Mouse (Mus musculus) embryonic stem cell, embryonic (primary cell): ENCODE measurements around the gene Polr3f.

Source experiments
- CTCF ChIA-PET, 4 experiments: fragments of 300-600 bp in 2 of 4; fragments of 350-600 bp in 2 of 4; sonication (Branson Sonifier 250); formaldehyde crosslinking; loops; one replicate each; lab custom pipeline; 2022; ENCODE audit warnings: inconsistent platforms in 2 of 4; lab: Charles Lee
- POLR2A ChIA-PET, 4 experiments: fragments of 300-600 bp in 2 of 4; fragments of 350-600 bp in 2 of 4; sonication (Branson Sonifier 250); formaldehyde crosslinking; loops; one replicate each; lab custom pipeline; 2022; ENCODE audit warnings: antibody characterized with exemption in 4 of 4, inconsistent platforms in 1 of 4; lab: Charles Lee

Gene Polr3f

GRCm38 (mm10) chr2:144550529-144550928 is 23.0 kb downstream of the Polr3f start, which contains the start of gene Rbbp9:
Rbbp9 (minus strand) TSS chr2:144550869.
- ChIA-PET CTCF (interaction anchor here in 1 of 4 experiments (1.5 kb wide), 1 partner anchor 43 kb away, joined by 7 read pairs; the partner anchor contains the start of gene Smim26), POLR2A (interaction anchor here in 3 of 4 experiments (0.6 to 3.1 kb wide), 27 partner anchors 9 to 1155 kb away, joined by 3 to 24 read pairs (median 4); partner anchors contain the start of genes Dtd1 (in 3 of the 3), Dzank1 (in 3 of the 3), Smim26 (in 3 of the 3) and Polr3f (in 2 of the 3))

GRCm38 (mm10) chr2:144553905-144554304 is 26.4 kb downstream of the Polr3f start:
- POLR2A ChIA-PET, result interaction anchor here in 1 of 4 experiments (1.6 kb wide), 1 partner anchor 39 kb away, joined by 5 read pairs; no protein-coding TSS in a partner anchor
- CTCF ChIA-PET, result no interaction called here

GRCm38 (mm10) chr2:144555286-144555819 is 27.8 kb downstream of the Polr3f start:
- CTCF ChIA-PET, result interaction anchor here in 3 of 4 experiments (0.6 to 1.0 kb wide), 4 partner anchors 14 to 258 kb away, joined by 3 to 5 read pairs (median 4); partner anchors contain the start of gene Dtd1 (in 1 of the 3)
- POLR2A ChIA-PET, result interaction anchor here (0.8 to 2.4 kb wide), 46 partner anchors 8 to 544 kb away, joined by 3 to 33 read pairs (median 5); partner anchors contain the start of genes Dtd1 (in 3 of the 4), Smim26 (in 3 of the 4), Dzank1 (in 2 of the 4) and Polr3f (in 2 of the 4)

- CTCF ChIA-PET, result interaction anchor here in 3 of 4 experiments (0.6 to 1.0 kb wide), 4 partner anchors 13 to 257 kb away, joined by 3 to 5 read pairs (median 4); partner anchors contain the start of gene Dtd1 (in 1 of the 3)
- POLR2A ChIA-PET, result interaction anchor here (0.6 to 2.4 kb wide), 57 partner anchors 9 to 545 kb away, joined by 3 to 33 read pairs (median 4); partner anchors contain the start of genes Dtd1 (in 3 of the 4), Dzank1 (in 3 of the 4), Smim26 (in 3 of the 4) and Polr3f (in 2 of the 4)
These were observed 28.5 kb downstream of the Polr3f start, which contains the start of gene Sec23b for GRCm38 (mm10) chr2:144555820-144556552. Sec23b (plus strand) TSS chr2:144556229.

GRCm38 (mm10) chr2:144588723-144589122 is 61.2 kb downstream of the Polr3f start:
- ChIA-PET CTCF (interaction anchor here in 2 of 4 experiments (0.6 to 1.0 kb wide), 2 partner anchors 11 to 22 kb away, joined by 3 read pairs; partner anchors contain the start of gene Dtd1 (in 1 of the 2)), POLR2A (interaction anchor here in 1 of 4 experiments (1.8 kb wide), 1 partner anchor 39 kb away, joined by 6 read pairs; the partner anchor contains the start of gene Rbbp9)
